Mouse (Mus musculus): ENCODE data around the gene Gm16485.

DNA sequence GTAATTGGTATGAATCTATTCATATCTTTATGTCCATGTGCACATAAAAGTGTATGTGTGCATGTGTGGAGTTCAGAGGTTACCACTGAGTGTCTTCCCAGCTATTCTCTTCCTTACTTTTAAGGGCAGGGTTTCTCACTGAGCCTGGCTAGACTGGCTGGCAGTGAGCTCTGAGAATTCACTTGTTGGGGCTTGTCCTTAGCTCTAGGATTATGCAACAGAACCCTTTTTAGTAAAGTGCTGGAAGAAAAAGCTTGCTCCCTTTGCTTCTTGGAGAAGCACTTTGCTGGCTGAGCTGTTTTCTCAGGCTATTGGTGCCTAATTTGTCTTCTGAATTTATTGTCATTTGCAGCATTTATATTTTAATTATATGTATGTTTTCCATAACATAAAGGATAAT is 18.3 kb upstream of the Gm16485 start:
- TF ChIP-seq POLR2A (IDR thresholded peaks at IDR 0.05; ENCODE audit: insufficient read depth, low read depth, low read length) (no peak), CTCF (IDR thresholded peaks at IDR 0.05; ENCODE audit: insufficient read depth, low read depth, low read length) (no peak)

Data from olfactory bulb, adult 2 months (tissue).